Mouse (Mus musculus): ENCODE results near the gene Lama2. TPM values are rescaled to one million over a fixed set of nuclear protein-coding genes. Genes with fewer than 3 reads are reported as not detected.

Lama2 gene
- 100 to 1,000 TPM; 174 to 180 TPM for total RNA-seq (2021)

DNA sequence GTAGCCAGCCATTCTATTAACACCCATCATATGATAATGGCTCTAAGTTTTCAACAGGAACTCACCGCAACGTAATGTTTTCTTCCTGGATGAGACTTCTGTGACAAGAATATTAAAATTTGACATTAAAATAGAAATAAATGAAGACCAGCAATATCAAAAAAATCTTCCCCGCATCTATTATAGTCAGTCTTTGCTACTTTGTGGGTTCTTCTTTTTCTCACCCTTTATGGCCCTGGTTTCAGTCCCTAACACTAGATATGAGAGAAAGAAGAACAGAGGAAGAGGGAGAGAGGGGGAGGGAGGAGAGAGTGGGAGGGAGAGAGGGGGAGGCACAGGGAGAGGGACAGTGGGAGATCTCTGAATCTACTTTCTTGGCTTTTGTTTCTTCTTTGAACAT, at the start of gene Lama2:
Gene Lama2 (minus strand): TSS at position 101 of the 400 bp plus-strand sequence.
- DNase-seq, result no peak

DNA sequence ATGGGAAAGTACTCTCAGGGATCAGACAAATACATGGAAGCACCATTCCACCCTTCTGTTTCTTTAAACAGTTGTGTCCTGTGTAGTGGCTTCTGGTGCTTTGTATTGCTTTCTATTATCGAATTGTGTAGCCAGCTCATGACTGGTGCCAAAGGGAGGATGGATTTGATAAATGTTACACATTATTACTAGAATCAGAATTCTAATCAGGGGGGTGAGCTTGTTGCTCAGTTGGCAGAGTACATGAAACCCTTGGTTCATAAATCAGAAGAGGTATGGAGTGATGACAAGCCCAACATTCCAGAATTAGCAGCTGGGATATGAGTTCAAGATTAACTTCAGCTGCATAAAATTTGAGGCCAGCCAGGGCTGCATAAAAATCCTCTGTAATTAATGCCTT, 44.8 kb upstream of the Lama2 start:
- no peak for DNase-seq

DNA sequence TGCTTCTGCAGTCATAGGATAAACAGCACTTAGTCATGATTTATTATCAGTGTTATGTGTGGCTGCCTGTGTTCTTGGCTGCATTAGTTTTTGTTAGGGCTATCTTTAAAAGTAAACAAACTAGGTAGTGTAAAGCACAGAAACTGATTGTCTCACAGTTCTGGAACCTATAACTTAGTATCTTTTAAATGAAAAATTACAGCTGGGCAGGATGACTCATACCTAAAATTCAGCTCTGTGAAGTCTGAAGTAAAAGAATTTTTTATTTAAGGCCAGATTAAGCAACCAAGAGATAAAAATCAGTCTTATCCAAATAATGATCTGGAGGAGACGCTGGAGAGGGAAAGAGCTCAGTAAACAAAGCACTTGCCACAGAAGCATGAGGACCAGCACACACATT, 43.8 kb upstream of the Lama2 start:
- DNase-seq, result no peak

DNA sequence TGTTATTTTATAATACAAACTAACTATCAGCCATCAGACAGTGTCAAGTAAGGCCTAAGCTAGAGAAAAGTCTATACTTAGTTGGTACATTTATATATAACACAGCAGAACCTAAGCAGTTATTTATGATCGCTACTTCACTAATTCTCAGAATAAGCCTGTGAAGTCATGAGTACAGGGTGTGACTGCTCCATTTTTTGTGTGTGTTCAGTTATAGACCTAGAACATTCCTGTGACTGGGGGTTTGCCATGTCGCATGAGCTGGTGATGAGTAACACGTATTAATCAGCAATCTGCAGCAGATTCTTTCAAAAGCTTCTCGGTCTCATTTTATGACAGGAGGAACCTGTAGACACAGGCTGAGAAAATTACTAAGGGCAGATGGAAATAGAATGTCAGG, 34.6 kb upstream of the Lama2 start:
- DNase-seq, result no peak

DNA sequence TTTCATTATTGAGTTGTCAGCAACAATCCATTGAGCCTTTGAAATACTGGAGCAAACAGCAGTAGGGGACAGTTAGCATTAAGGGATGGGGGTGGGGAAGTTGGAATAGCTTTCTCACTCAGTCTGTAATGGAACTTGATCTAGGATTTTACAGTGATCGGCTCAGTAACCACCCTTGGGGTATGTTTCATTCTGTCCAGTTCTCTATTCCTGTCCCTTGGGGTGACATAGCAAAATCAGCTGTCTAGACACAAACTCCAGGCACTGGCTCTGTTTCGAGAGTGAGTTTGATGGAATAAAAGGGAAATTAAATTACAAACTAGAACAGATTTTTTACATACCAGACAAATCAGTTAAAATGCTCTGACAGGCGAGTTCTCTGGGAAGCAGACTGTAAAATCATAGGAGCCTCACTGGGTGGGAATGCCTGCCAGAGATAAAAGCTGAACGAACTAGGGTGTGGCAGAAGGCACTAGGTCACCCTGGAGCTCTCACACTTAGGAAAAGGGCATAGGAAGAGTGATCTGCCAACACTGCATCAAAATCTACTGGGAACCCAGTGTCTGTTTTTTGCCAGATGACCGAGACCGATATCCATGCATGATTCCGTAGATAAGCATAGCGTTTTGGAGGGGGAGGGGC, 33.3 kb upstream of the Lama2 start:
- DNase-seq, result peak; percentile 23

DNA sequence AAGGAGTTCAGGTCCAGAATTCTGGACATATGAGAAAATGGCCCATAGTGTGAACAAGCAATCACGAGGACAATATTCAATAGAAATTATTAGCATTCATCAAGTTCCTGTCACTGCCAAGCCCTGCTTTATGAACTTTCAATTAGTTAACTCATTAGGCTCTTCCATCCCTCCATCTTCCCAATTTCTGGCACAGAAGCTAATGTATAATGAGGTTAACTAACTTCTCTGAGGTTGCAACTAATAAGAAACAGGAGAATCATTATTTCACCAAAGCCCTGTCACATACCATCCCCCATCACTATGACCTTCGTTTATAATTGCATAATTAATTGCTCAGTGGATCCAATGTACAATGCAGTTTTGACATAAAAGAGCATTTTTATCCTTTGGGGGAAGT, 16.2 kb upstream of the Lama2 start:
- DNase-seq, result no peak

DNA sequence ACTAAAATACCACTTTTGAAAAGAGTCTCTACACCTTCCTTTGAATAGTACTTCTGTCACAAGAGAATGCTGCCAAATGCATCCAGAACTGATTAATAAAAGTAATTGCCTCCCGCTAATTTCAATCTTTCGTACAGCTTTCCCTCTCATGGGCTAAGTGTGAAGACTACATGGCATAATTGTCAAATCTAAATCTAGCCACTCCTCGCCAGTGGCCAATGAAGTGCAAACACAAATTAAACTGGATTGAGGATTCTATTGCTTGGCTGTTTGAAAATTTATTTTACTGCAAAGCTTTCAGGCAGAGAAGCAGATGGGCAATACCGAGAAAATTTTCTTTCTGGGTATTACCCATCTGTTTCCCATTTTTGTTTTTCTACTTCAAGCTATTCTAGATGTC, 11.4 kb upstream of the Lama2 start:
- no peak for DNase-seq

DNA sequence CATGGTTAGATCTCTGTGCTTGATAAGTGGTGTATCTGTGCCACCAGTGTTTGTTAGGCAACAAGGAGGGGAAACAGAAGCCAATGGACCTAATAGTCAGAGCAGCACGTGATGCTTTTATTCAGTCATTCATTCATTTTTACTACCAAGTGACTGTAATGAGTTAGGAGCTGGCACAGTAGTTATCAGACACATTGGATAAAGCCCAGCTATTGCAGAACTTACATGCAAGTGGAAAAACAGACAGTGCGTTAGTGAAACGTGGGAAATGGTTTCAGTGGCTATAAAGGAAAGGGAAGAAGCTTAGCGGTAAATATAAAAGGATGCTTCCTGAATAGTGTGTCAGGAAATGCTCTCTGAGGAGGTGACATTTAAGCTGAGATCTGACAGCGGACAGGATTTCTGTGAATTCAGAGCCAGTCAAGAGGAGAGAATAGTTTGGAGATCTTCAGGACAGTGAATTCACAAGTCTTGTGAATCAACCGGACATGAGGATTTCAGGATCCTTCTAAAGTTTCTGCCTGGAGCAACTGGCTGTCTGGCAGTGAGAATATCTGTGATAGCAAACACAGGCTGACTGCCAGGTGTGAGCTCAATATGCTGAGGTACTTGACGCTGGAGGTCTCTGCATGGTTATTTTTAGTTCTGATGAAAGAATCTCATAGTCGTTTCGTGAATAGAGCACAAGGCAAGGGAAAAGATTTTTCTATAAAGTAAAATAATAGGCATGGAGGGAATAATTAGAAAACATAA, 2.3 kb upstream of the Lama2 start:
- DNase-seq, result peak; percentile 75

DNA sequence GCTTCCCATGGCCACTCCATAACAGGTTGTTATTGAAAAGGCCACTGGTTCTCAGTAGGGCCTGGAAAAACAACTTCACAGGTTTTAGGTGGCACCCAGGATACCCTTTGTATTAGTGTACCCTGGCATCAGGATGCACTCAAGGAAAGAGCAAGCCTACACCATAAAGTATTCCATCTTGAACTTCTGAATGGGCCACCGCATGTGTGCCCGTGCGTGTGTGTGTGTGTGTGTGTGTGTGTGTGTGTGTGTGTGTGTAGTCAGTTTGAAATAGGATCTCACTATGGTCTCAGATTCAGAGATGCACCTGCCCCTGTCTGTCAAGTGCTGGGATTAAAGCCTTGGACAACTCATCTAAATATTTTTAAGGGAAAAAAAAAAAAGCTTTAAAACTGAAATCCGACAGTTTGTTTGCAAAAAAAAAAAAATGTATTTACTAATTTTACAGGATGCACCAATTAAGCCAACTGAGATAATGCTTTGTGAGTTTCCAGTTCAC, 2.0 kb downstream of the Lama2 start:
- no peak for DNase-seq

DNA sequence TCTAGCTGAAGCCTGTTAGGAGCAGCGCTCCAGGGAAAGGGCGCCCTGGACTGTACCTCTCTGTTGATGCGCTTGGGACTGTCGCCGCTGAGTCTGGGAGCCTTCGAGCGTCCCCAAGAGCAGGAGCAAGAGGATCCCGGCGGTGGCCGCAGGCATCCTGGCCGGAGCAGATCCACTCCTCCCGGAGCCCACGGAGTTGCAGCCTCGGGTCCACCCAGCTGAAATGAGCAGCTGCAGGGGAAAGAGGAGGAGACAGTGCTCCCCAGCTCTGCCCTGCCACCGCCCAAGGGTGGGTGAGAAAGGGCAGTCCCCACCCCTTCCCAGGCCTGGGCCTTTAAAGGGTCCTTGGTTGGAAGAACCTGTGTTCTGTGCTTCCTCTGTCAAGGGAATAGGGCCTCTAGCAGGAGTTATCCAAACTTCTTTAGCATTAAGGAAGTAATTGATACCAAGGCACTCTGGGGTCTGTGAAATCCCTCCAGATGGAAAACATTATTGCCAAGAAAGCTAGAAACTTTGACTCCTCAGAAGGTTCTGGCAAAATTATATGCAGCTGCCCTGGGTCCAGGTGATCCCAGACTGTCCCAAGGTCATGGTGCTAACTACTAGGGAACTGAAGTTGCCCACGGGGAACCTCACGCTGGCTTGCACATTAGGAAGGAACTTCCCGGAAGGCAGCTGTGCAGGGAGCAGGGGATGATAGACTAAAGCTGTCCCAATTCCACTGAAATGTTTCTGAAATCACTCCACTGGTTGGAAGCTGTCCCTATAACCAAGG, 2.7 kb downstream of the Lama2 start:
- peak; percentile 65 for DNase-seq

DNA sequence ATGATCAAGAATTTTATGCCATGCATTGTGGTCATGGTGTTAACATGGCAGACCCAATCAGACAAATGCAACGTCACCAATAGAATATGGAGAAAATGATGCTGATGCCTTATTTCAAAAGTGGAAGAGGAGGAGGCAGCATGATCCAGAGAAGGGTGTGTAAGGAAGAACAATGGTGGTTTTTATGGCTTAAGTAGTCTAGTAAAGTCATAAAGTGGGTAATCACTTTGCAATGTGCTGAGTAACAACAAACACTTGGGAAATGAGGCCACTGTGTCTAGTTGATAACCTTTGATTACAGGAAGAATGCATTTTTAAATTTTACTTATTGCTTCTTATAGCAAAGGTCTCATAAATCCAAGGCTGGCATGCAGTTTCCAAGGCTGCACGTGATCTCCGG, 23.9 kb downstream of the Lama2 start:
- no peak for DNase-seq

DNA sequence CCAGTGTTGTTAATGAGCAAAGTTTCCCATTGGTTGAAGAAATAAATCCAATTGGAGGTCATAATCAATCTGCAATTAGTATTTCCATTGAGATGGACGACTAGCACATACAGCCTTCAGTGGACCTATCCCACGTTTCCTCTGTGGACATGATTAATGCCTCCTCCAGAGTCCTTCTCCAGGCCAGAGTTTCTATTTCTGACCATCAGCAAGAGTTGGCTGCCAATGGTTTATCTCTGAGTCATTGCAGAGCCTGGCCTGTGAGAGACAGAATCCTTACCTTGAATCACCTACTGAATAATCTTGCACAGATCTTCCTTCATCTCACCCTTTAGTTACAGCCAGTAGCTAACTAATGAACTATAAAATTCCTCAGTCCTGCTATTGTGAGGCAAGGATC, 86.3 kb downstream of the Lama2 start:
- DNase-seq, result no peak

DNA sequence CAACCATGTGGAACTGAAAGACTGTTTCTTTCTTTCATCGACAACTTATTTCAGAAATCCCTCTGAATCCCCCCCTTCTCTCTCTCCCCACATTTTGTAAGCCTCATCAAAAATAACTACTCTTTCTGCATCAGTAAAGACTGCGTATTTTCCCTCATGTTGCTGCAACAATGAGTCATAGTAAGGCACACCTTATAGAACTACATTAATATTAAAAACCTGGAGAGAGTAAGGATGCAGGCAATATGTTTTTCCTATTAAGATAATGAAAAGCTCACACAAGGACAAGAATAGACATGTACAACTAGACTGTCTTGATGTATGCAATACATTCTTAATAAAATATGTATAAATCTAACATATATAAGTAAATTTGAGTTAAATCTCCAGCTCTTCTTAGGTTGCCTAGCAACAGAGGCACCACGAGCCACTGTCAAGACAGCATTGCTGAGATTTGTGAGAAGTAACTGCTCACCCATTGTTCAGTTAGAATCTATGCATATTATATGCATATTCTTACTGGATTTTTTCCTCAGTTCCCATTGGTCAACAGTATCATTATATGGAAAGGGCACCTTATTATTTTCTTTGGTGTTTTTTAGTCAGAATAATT, 110.6 kb downstream of the Lama2 start:
- no peak for DNase-seq

DNA sequence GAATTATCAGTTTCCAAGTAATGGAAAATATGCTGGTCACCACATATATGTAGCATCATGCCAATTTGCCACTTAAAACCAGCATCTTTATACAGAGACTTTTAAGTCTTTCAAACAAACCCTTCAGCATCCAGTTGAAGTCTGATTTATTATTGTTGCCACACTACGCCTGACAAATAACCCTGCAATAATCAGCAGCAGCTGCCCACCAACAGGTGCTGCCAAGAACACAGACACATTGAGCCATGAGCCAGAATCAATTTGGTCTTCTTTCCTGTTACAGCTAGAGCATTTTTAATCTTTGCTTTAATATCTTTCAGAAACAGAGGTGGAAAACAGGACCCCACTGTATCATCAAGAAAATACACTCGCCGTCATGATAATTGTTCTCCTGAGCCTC, 118.7 kb downstream of the Lama2 start:
- DNase-seq, result no peak

DNA sequence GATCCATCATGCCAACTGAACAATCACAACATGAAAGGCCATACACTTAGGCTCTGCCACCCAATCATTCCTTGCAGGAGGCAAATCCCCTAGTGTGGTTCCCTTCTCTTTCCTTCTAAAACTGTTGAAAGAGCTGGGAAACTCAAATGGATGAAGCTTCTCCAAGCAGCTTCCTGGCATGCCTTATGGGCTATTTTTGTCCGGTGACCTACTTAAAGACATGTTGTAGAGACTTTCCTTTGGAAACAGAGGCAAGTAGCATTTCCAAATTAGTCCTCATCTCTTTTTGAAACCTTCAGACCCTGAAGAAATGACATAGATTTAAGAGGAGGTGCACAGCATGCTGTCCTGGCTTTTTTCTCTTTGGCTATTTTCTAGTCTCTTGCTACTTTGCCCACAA, 131.1 kb downstream of the Lama2 start:
- no peak for DNase-seq

DNA sequence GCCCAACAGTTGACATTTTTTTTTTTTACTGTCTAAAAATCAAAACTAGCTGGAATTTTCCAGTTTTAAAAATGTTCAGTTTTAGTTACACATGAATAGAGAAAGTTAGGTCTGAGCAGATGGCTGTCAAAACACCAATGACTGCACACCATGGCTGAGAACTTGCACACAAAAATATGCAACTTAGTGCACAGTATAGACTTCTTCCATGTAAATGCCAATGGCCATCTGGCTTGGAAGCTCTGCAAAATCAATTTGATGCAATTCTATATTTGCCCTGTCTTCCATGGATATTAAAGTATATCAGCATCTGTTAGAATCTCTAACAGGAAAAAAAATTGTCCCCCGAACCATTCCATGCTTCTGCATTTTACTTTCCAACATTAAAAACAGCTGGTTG, 135.5 kb downstream of the Lama2 start:
- no peak for DNase-seq

DNA sequence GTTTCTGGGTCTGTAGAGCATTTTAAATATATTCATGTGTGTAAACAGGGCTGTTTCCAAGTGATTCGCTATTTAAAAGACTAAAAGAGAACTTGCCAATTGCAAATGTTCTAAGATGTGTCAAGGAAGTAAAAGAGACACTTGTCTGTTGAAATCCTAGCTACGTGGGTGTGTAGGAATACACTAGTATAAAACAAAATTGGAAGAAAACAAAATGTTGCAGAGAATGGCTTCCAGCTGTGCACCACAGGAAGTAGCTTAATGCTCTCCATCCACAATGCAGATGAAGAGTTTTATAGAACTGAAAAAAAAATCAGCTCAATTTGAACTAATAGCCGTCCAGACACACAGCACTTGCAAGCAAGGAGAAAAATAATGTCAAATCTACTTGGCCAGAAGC, 144.0 kb downstream of the Lama2 start:
- DNase-seq, result no peak

DNA sequence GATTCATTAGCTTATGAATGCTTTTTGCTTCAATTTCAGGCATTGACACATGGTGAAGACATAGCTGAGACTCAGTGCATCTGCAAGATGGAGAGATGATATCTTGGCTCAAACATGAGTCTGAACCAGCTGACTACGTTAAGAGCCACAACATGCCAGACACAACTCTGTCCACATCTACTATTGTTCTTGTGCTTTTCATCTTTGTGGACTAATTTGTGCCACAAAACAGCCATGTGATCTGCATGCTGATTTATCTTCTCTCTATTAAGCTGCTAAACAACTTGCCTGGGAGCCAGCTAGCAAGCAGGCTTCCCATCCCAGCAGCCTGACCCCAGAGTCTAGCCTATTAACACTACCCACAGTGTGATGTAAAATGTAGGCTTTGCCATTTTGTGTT, 151.3 kb downstream of the Lama2 start:
- no peak for DNase-seq

DNA sequence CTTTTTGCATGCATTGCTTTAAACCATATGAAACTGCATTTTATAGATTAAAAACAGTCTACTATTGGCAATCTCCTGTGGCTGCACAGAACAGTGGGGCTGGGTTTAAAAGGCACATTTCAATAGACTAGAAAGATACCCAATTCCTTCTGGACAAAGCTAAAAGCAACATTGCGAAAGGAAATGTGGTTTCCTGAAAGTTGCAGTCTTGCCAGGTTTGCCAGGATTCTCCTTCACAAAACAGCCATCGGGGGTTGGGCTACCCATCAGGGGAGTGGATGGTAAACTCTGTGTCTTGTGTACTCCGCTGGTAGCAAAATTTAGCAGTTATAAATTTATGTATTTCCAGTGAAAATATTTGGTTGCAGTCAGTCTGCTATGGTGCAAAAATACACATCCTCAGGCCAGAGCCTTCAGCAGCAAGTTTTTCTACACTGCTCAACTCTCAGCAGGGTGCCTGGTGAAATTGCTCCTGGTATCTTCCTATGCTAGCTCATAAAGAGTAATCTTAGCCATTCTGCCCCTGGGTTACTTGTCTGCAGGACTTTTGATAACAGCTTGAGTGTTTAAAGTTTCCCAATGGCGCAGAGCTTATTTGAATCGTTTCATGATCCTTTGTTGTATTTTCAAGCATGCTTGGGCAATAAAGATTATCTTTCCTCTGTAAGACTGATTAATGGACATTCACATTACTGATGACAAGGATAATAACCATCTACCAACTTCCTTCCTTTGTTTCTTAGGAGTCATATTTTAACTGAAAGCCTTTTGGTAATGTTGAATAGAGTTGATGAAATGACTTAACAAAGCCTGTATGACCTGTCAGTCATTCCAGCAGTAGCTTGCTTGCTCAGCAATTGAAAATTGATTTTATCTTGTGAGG, 205.7 kb downstream of the Lama2 start:
- no peak for DNase-seq

DNA sequence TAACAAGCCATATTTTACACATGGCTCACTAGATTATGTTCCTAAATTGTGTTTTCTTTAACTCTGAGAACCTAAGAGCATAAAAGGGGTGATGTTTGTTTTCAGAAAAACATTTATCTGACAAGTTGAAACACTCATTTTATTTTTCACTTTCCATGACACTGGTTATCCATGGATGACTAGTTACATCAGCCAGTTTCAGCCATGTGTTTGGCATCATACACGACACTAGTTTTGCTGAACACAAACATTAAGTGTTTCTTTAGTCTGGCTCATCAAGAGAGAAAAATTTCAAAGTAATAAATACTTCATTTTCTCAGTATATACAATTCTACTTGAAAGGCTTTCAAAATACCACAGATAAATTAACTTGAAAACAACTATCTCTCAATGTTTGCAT, 228.8 kb downstream of the Lama2 start:
- no peak for DNase-seq

DNA sequence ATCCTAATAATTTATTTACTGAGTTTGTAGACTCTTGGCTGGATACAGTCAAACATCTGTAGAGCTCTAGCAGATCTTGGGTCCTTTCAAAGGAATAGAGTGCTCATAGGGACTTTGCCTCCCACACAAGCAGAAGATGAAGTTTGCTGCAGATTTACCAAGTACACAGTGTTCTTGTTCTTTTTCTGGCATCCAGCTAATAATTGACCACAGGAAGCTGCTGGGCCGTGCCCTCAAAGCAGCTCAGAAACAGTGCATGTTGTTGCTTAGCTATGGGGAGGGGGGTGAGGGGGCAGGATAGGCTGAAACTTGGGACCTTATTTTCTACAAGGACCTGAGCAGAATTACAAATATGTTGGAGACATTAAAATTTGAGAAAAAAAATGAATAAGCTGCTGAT, 232.0 kb downstream of the Lama2 start:
- DNase-seq, result no peak

DNA sequence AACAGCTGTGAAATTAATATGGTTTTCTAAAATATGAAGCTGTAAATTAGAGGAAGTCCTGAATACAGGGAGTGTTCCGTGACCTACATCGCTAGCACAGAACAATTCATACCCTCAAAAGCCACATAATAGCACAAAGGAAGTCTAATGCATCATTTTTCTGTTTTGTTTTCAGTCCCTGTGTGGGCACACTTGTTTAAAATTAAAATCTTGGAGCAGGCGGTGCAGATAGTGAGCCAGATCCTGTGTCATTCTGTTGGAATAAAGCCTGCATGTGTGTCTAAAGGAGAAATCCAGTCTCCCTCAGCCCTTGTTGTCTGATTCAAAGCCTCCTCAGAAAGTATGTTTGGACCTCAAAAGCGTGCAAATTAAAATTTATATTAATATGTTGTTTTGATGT, 234.9 kb downstream of the Lama2 start:
- DNase-seq, result no peak

All from heart, postnatal 4 days (tissue).